Mouse (Mus musculus): ENCODE data around the gene Olfr287. TPM values are rescaled to one million over a fixed set of nuclear protein-coding genes. Genes with fewer than 3 reads are reported as not detected.

Gene Olfr287
- polyA plus RNA-seq, 2 experiments: not detected

- DNase-seq (ENCODE audit: low spot score) (no peak), ATAC-seq (ENCODE audit: low FRiP score, low read depth) (no peak)
- H3K9me3 ChIP-seq (ENCODE audit: control insufficient read depth, low read length): no peaks in the 10 kb centered on the region
- no peaks in the 10 kb centered on the region for H3K36me3 ChIP-seq (ENCODE audit: control insufficient read depth, insufficient read depth, low read length)
- no peak within 1 kb of the TSS for H3K27ac ChIP-seq (replicated peaks; ENCODE audit: low read depth, low read length)
- H3K9ac ChIP-seq (ENCODE audit: low read depth, low read length, severe bottlenecking): no peak within 1 kb of the TSS
- H3K4me2 ChIP-seq (replicated peaks; ENCODE audit: low read depth, low read length, severe bottlenecking): no peak within 1 kb of the TSS
- 85% methylated on average over 4 of the region's 4 CpGs for WGBS
- no peaks in the 10 kb centered on the region for H3K27me3 ChIP-seq (ENCODE audit: control insufficient read depth, insufficient read depth, low read length)
- no peaks in the 10 kb centered on the region for H3K4me1 ChIP-seq (ENCODE audit: control insufficient read depth, insufficient read depth, low read length)
- no peak within 1 kb of the TSS for H3K4me3 ChIP-seq (replicated peaks; ENCODE audit: low read length)
- TF ChIP-seq POLR2A (IDR thresholded peaks at IDR 0.05; ENCODE audit: borderline replicate concordance, extremely low read depth, insufficient read depth, insufficient read length): no peak
These were observed 13.5 kb upstream of the Olfr287 start, which contains the start of gene Olfr286 for GRCm38 (mm10) chr15:98234350-98234749. TSS of gene Olfr286 (minus strand) at chr15:98234450.

- 77% methylated on average over 7 of the region's 7 CpGs for WGBS
These were observed 5.2 kb upstream of the Olfr287 start for GRCm38 (mm10) chr15:98226096-98226495.

GRCm38 (mm10) chr15:98225610-98226009 is 4.8 kb upstream of the Olfr287 start:
- TF ChIP-seq POLR2A (IDR thresholded peaks at IDR 0.05; ENCODE audit: borderline replicate concordance, extremely low read depth, insufficient read depth, insufficient read length): no peak
- Histone ChIP-seq H3K9ac (ENCODE audit: low read depth, low read length, severe bottlenecking) (no peak overlapping the region), H3K4me2 (replicated peaks; ENCODE audit: low read depth, low read length, severe bottlenecking) (no peak overlapping the region), H3K4me3 (replicated peaks; ENCODE audit: low read length) (no peak overlapping the region), H3K9me3 (ENCODE audit: control insufficient read depth, low read length) (no peaks in the 10 kb centered on the region), H3K27ac (replicated peaks; ENCODE audit: low read depth, low read length) (no peak overlapping the region), H3K36me3 (ENCODE audit: control insufficient read depth, insufficient read depth, low read length) (no peaks in the 10 kb centered on the region), H3K4me1 (ENCODE audit: control insufficient read depth, insufficient read depth, low read length) (no peaks in the 10 kb centered on the region), H3K27me3 (ENCODE audit: control insufficient read depth, insufficient read depth, low read length) (no peaks in the 10 kb centered on the region)
- no peak for ATAC-seq (ENCODE audit: low FRiP score, low read depth)
- 49% methylated on average over 16 of the region's 16 CpGs for WGBS
- DNase-seq (ENCODE audit: low spot score): no peak

More at GRCm38 (mm10) chr15:98226096-98226495, 5.2 kb upstream of the Olfr287 start:
- H3K27ac ChIP-seq (replicated peaks; ENCODE audit: low read depth, low read length): no peak overlapping the region
- H3K36me3 ChIP-seq (ENCODE audit: control insufficient read depth, insufficient read depth, low read length): no peaks in the 10 kb centered on the region
- no peaks in the 10 kb centered on the region for H3K4me1 ChIP-seq (ENCODE audit: control insufficient read depth, insufficient read depth, low read length)
- TF ChIP-seq POLR2A (IDR thresholded peaks at IDR 0.05; ENCODE audit: borderline replicate concordance, extremely low read depth, insufficient read depth, insufficient read length): no peak
- H3K4me2 ChIP-seq (replicated peaks; ENCODE audit: low read depth, low read length, severe bottlenecking): no peak overlapping the region
- H3K9ac ChIP-seq (ENCODE audit: low read depth, low read length, severe bottlenecking): no peak overlapping the region
- DNase-seq (ENCODE audit: low spot score): no peak
- no peaks in the 10 kb centered on the region for H3K9me3 ChIP-seq (ENCODE audit: control insufficient read depth, low read length)
- ATAC-seq (ENCODE audit: low FRiP score, low read depth): no peak
- H3K27me3 ChIP-seq (ENCODE audit: control insufficient read depth, insufficient read depth, low read length): no peaks in the 10 kb centered on the region
- H3K4me3 ChIP-seq (replicated peaks; ENCODE audit: low read length): no peak overlapping the region

GRCm38 (mm10) chr15:98222377-98222776 is 1.5 kb upstream of the Olfr287 start:
- Histone ChIP-seq H3K27ac (replicated peaks; ENCODE audit: low read depth, low read length) (no peak overlapping the region), H3K4me2 (replicated peaks; ENCODE audit: low read depth, low read length, severe bottlenecking) (no peak overlapping the region), H3K27me3 (ENCODE audit: control insufficient read depth, insufficient read depth, low read length) (no peaks in the 10 kb centered on the region), H3K36me3 (ENCODE audit: control insufficient read depth, insufficient read depth, low read length) (no peaks in the 10 kb centered on the region), H3K4me1 (ENCODE audit: control insufficient read depth, insufficient read depth, low read length) (no peaks in the 10 kb centered on the region), H3K4me3 (replicated peaks; ENCODE audit: low read length) (no peak overlapping the region), H3K9me3 (ENCODE audit: control insufficient read depth, low read length) (no peaks in the 10 kb centered on the region), H3K9ac (ENCODE audit: low read depth, low read length, severe bottlenecking) (no peak overlapping the region)
- no peak for TF ChIP-seq POLR2A (IDR thresholded peaks at IDR 0.05; ENCODE audit: borderline replicate concordance, extremely low read depth, insufficient read depth, insufficient read length)
- no peak for ATAC-seq (ENCODE audit: low FRiP score, low read depth)
- no peak for DNase-seq (ENCODE audit: low spot score)

- H3K36me3 ChIP-seq (ENCODE audit: control insufficient read depth, insufficient read depth, low read length): no peaks in the 10 kb centered on the region
- no peak for TF ChIP-seq POLR2A (IDR thresholded peaks at IDR 0.05; ENCODE audit: borderline replicate concordance, extremely low read depth, insufficient read depth, insufficient read length)
- ATAC-seq (ENCODE audit: low FRiP score, low read depth) (no peak), DNase-seq (ENCODE audit: low spot score) (no peak)
- H3K4me2 ChIP-seq (replicated peaks; ENCODE audit: low read depth, low read length, severe bottlenecking): no peak overlapping the region
- no peaks in the 10 kb centered on the region for H3K4me1 ChIP-seq (ENCODE audit: control insufficient read depth, insufficient read depth, low read length)
- WGBS: 64% methylated on average over 5 of the region's 5 CpGs
- H3K9me3 ChIP-seq (ENCODE audit: control insufficient read depth, low read length): no peaks in the 10 kb centered on the region
- H3K27ac ChIP-seq (replicated peaks; ENCODE audit: low read depth, low read length): no peak overlapping the region
- no peak overlapping the region for H3K4me3 ChIP-seq (replicated peaks; ENCODE audit: low read length)
- H3K9ac ChIP-seq (ENCODE audit: low read depth, low read length, severe bottlenecking): no peak overlapping the region
- no peaks in the 10 kb centered on the region for H3K27me3 ChIP-seq (ENCODE audit: control insufficient read depth, insufficient read depth, low read length)
These were observed 6.7 kb downstream of the Olfr287 start for GRCm38 (mm10) chr15:98214130-98214529.

GRCm38 (mm10) chr15:98213336-98213870 is 7.5 kb downstream of the Olfr287 start:
- Histone ChIP-seq H3K9me3 (ENCODE audit: control insufficient read depth, low read length) (no peaks in the 10 kb centered on the region), H3K4me2 (replicated peaks; ENCODE audit: low read depth, low read length, severe bottlenecking) (no peak overlapping the region), H3K36me3 (ENCODE audit: control insufficient read depth, insufficient read depth, low read length) (no peaks in the 10 kb centered on the region), H3K27me3 (ENCODE audit: control insufficient read depth, insufficient read depth, low read length) (no peaks in the 10 kb centered on the region), H3K27ac (replicated peaks; ENCODE audit: low read depth, low read length) (no peak overlapping the region), H3K4me1 (ENCODE audit: control insufficient read depth, insufficient read depth, low read length) (no peaks in the 10 kb centered on the region), H3K4me3 (replicated peaks; ENCODE audit: low read length) (no peak overlapping the region), H3K9ac (ENCODE audit: low read depth, low read length, severe bottlenecking) (no peak overlapping the region)
- DNase-seq (ENCODE audit: low spot score): no peak
- TF ChIP-seq POLR2A (IDR thresholded peaks at IDR 0.05; ENCODE audit: borderline replicate concordance, extremely low read depth, insufficient read depth, insufficient read length): no peak
- 80% methylated on average over 5 of the region's 5 CpGs for WGBS
- no peak for ATAC-seq (ENCODE audit: low FRiP score, low read depth)
